Mouse (Mus musculus) midbrain, embryonic 13.5 days (tissue): ENCODE data around the gene Ehd2. TPM values are rescaled to one million over a fixed set of nuclear protein-coding genes. Genes with fewer than 3 reads are reported as not detected.

Experiments
- ATAC-seq: fragments of 200-750 bp; cut with Nextera tagmentation; 2 replicates; pipeline ENCODE4 v1.8.0; 2017; ENCODE audit warnings: mild to moderate bottlenecking, moderate TSS enrichment, moderate library complexity
- H3K27ac ChIP-seq: fragments of 300-500 bp; sonication (generic); 2 replicates; pipeline ENCODE4 v1.5.1; 2015; ENCODE audit warnings: inconsistent platforms, mild to moderate bottlenecking, moderate library complexity
- H3K27me3 ChIP-seq: fragments of 300-500 bp; sonication (generic); 2 replicates; pipeline ENCODE4 v1.6.1; 2015; ENCODE audit warnings: mild to moderate bottlenecking, inconsistent platforms
- H3K36me3 ChIP-seq: fragments of 300-500 bp; sonication (generic); 2 replicates; pipeline ENCODE4 v1.6.1; 2015; ENCODE audit warnings: mild to moderate bottlenecking, inconsistent platforms
- H3K4me1 ChIP-seq: fragments of 300-500 bp; sonication (generic); replicated peaks from 2 replicates; pipeline ENCODE4 v1.6.1; 2015; ENCODE audit warnings: inconsistent platforms
- H3K4me2 ChIP-seq: fragments of 300-500 bp; sonication (generic); replicated peaks from 2 replicates; pipeline ENCODE4 v1.6.1; 2015; ENCODE audit warnings: moderate library complexity, mild to moderate bottlenecking, inconsistent platforms
- H3K4me3 ChIP-seq: fragments of 300-500 bp; sonication (generic); replicated peaks from 2 replicates; pipeline ENCODE4 v1.5.1; 2015; ENCODE audit warnings: mild to moderate bottlenecking, inconsistent platforms
- H3K9ac ChIP-seq: fragments of 300-500 bp; sonication (generic); replicated peaks from 2 replicates; pipeline ENCODE4 v1.6.1; 2015; ENCODE audit warnings: mild to moderate bottlenecking, inconsistent platforms
- H3K9me3 ChIP-seq: fragments of 300-500 bp; sonication (generic); 2 replicates; pipeline ENCODE4 v1.6.1; 2016; ENCODE audit warnings: mild to moderate bottlenecking, inconsistent platforms
- WGBS: fragments of 180-500 bp; shearing (Covaris S2); methylation state at CpG from one replicate; pipeline ENCODE4 v1.1.7; 2015; 5-methylcytosine and 5-hydroxymethylcytosine counted together
- polyA plus RNA-seq: library from polyadenylated mRNA; unstranded; fragments of >200 nt; fragmentation: Nextera tagmentation; extraction: Ambion mirVana; gene quantifications from 2 replicates; pipeline ENCODE4 v1.2.1, GENCODE M21; 2015

Ehd2 gene
- polyA plus RNA-seq, 1 experiment from 2014 or later, result 4.7 TPM

DNA sequence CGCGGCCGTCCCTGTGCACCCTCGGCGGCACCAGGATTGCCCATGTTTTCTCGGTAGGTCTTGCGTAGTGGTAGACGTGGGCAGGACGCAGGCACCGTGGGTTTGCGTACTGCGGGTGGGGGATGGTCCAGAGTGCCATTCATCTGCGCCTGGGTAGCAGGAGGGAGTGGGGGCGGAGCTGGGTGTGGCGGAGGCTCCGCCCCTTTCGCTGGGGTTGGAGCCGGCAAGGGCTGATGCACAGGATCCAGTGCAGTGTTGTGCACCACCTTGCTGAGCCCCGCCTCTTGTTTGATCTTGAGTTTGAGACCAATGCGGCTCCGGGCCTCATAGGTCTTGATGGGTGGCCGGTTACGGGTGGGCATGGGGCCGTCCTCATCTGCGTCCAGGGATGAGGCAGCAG is 4.9 kb upstream of the Ehd2 start:
- Histone ChIP-seq H3K4me2 (no peak overlapping the region), H3K9me3 (no peaks in the 10 kb centered on the region), H3K4me1 (0 out of 2 replicates have a peak, but pooled peaks cover 3% of the 10 kb centered on the region), H3K27ac (no peak overlapping the region), H3K9ac (no peak overlapping the region), H3K27me3 (no peaks in the 10 kb centered on the region), H3K36me3 (peaks cover 70% of the 10 kb centered on the region), H3K4me3 (no peak overlapping the region)
- 64% methylated on average over 25 of the region's 25 CpGs for WGBS
- ATAC-seq, result peak; percentile 27; the same call in 1 of the 2 replicates

DNA sequence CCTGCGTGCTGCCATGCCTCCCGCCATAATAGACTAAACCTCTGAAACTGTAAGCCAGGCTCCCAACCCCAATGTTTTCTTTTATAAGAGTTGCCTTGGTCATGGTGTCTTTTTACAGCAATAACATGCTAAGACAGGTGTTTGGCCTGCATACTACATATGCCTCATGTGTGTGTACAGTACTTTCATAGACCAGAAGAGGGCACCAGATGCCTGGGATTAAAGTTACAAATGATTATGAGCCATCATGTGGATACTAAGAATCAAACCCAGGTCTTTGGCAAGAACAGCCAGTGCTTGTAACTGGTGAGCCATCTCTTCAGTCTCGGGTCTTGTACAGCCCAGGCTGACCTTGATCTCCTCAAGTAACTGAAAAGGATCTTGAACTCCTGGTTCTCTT is 2.3 kb upstream of the Ehd2 start:
- Histone ChIP-seq H3K27me3 (no peaks in the 10 kb centered on the region), H3K36me3 (peaks cover 47% of the 10 kb centered on the region), H3K4me2 (no peak overlapping the region), H3K27ac (no peak overlapping the region), H3K9ac (no peak overlapping the region), H3K4me3 (no peak overlapping the region), H3K9me3 (no peaks in the 10 kb centered on the region), H3K4me1 (0 out of 2 replicates have a peak, but pooled peaks cover 4% of the 10 kb centered on the region)
- 86% methylated on average over 3 of the region's 3 CpGs for WGBS
- no peak for ATAC-seq

DNA sequence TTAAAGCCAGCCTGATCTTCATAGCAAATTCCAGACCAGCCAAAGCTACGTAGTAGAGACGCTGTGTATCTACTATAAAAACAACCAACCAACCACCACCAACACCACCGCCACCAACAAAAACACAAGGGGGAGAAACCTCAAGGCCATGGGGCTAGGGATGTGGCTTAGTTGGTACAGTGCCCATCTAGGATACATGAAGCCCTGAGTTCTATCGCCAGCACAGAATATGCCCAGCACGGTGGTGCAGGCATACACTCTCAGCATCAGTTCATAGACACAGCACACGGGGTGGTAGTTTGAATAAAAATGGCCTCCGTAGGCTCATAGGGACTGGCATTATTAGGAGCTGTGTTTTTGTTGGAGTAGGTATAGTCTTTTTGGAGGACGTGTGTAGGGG is 955 bp upstream of the Ehd2 start:
- 88% methylated on average over 8 of the region's 8 CpGs for WGBS
- no peak overlapping the region for H3K4me2 ChIP-seq
- H3K9ac ChIP-seq, result no peak overlapping the region
- no peak for ATAC-seq
- 0 out of 2 replicates have a peak, but pooled peaks cover 4% of the 10 kb centered on the region for H3K4me1 ChIP-seq
- no peaks in the 10 kb centered on the region for H3K27me3 ChIP-seq
- H3K9me3 ChIP-seq, result no peaks in the 10 kb centered on the region
- H3K27ac ChIP-seq, result no peak overlapping the region
- no peak overlapping the region for H3K4me3 ChIP-seq
- peaks cover 36% of the 10 kb centered on the region for H3K36me3 ChIP-seq

DNA sequence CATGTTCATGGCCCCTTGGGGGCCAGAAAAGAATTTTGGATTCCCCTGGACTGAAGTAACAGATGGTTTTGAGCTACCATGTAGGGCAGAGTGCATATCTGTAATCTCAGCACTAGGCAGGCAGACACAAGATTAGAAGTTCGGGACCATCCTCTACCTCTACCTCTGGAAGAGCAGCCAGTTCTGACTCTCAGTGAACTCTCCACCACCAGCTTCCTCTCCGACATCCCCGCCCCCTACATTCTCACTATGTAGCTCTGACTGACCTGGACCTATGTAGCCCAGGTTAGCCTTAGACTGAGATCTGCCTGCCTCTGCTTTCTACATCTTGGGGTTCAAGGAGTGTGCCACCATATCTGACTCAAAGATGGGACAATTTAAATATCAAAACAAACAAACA is 878 bp downstream of the Ehd2 start:
- Histone ChIP-seq H3K4me1 (peaks cover 13% of the 10 kb centered on the region), H3K9me3 (no peaks in the 10 kb centered on the region)

DNA sequence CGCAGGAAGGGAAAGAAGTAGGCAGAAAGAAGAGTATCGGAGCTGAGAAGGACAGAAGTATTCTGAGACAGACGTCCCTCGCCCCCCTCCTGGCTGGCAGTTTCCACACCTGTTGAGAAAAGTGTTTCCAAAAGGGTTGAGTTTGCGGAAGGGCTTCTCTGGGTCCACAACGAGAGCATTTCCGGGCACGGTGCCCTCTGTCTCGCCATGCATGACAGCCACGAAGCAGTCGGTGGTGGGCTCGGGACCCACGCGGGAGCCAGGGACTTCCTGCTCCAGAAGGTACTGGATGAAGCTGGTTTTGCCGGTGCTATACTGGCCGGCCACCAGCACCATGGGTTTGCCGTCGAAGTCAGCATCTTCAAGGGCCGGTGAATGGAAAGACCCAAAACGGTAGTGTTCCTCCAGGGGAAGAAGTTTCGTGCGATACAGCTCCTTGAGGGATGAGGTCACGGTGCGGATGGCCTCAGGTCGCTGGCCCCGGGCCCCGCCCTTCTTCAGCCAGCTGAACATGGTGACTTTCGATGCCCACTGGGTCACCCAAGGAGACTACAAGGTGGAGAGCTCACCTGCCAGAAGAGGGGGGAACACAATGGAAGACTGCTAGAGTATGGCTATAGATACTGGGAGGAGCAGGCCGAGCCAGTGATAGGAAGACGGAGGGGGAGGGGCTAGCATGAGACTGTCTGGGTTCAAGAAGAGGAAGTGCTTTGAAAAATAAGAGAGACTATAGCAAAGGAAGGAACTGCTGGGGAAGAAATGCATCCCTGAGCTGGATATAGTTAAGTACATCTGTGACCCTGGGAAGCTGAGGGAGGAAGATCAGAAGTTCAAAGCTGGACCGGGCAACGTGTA is 3.3 kb downstream of the Ehd2 start:
- ATAC-seq, result no peak
- no peaks in the 10 kb centered on the region for H3K9me3 ChIP-seq
- no peak overlapping the region for H3K4me2 ChIP-seq
- no peak overlapping the region for H3K27ac ChIP-seq
- peaks cover 13% of the 10 kb centered on the region for H3K4me1 ChIP-seq
- WGBS, result 87% methylated on average over 32 of the region's 32 CpGs
- H3K27me3 ChIP-seq, result no peaks in the 10 kb centered on the region
- H3K36me3 ChIP-seq, result no peaks in the 10 kb centered on the region
- no peak overlapping the region for H3K9ac ChIP-seq
- no peak overlapping the region for H3K4me3 ChIP-seq

More for the DNA sequence above, 878 bp downstream of the Ehd2 start:
- Histone ChIP-seq H3K4me2 (no peak overlapping the region), H3K27ac (no peak overlapping the region), H3K4me3 (no peak overlapping the region), H3K36me3 (peaks cover 17% of the 10 kb centered on the region), H3K9ac (no peak overlapping the region), H3K27me3 (no peaks in the 10 kb centered on the region)
- no peak for ATAC-seq
- WGBS, result 69% methylated on average over 3 of the region's 3 CpGs

DNA sequence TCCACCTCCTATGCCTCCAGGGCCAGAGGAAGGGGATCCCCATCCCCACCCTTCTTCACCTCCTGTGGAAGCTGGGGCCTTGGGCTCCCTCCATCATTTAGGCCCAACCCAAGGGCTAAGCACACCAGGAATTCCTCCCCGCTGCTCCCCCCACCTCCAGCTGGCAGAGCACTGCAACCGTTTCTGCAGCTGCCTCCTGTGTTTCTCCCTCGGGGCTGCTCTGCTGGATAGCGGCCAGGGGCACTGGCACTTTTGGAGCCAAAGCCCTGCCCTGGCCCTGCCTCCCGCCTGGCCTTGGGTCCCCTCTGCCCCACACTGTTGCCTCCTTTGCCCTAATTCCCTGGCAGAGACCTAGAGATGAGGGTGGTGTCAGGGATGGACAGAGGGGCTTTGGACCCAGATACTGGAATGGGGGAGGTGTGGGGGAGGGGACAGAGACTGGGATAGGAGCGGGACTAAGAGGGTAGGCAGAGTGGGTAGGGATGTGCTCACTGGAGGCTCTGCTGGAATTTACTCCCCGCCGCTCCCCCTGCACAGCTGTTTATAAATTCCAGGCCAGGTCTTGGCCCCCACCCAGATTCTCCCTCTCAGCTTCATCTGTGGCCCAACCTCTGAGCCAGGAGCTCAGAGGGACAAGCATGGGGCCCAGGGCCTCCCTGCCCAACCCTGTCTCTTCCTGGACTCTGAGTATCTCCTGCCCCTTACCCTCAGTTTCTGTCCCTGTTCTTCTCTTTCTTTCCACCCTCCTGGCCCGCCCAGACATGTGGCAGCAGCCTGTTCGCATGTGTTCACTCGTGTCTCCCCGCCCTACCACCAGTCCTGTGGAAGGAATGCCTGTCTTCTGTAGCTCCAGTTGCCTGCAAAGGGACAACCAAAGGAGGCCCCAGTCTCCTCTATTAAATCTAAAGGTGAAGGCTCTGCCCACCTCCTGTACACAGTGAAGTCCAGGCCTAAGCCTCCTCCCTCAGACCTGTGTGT is 4.8 kb downstream of the Ehd2 start:
- no peaks in the 10 kb centered on the region for H3K9me3 ChIP-seq
- no peak overlapping the region for H3K4me2 ChIP-seq
- no peaks in the 10 kb centered on the region for H3K27me3 ChIP-seq
- H3K36me3 ChIP-seq, result no peaks in the 10 kb centered on the region
- peaks cover 13% of the 10 kb centered on the region for H3K4me1 ChIP-seq
- WGBS, result 34% methylated on average over 12 of the region's 12 CpGs
- ATAC-seq, result peak; percentile 40; the same call in 1 of the 2 replicates
- H3K27ac ChIP-seq, result peak overlapping the region; percentile 30; the same call in 1 of the 2 replicates
- H3K4me3 ChIP-seq, result no peak overlapping the region
- H3K9ac ChIP-seq, result peak overlapping the region; percentile 19; the same call in 1 of the 2 replicates

DNA sequence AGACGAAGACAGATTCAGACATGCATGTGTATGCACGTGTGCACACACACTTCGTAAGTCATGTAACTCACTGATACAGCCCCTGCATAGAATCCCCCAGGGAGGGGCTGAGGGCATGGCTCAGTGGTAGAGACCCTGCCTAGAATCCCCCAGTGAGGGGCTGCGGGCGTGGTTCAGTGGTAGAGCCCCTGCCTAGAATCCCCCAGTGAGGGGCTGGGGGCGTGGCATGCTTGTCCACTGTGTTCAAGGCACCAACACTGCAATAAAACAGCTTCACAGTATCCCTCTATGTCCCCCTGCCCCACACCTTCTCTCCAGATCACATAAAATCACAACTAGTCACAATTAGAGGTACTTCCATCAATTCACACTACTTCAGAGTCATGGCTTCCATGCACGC is 5.6 kb downstream of the Ehd2 start:
- H3K27ac ChIP-seq, result no peak overlapping the region
- WGBS, result 85% methylated on average over 7 of the region's 7 CpGs
- no peaks in the 10 kb centered on the region for H3K36me3 ChIP-seq
- ATAC-seq, result peak; percentile 12; the same call in 1 of the 2 replicates
- H3K4me1 ChIP-seq, result peaks cover 10% of the 10 kb centered on the region
- no peaks in the 10 kb centered on the region for H3K27me3 ChIP-seq
- no peak overlapping the region; the same call in 1 of the 2 replicates for H3K9ac ChIP-seq
- no peaks in the 10 kb centered on the region for H3K9me3 ChIP-seq
- no peak overlapping the region for H3K4me3 ChIP-seq
- H3K4me2 ChIP-seq, result no peak overlapping the region

- 70% methylated on average over 4 of the region's 4 CpGs for WGBS
- ATAC-seq, result no peak
- Histone ChIP-seq H3K9me3 (no peaks in the 10 kb centered on the region), H3K9ac (no peak overlapping the region), H3K27ac (no peak overlapping the region), H3K4me2 (no peak overlapping the region), H3K36me3 (no peaks in the 10 kb centered on the region), H3K4me3 (no peak overlapping the region), H3K27me3 (no peaks in the 10 kb centered on the region), H3K4me1 (peaks cover 10% of the 10 kb centered on the region)
These were observed 6.1 kb downstream of the Ehd2 start for GRCm38 (mm10) chr7:15961239-15961638.

DNA sequence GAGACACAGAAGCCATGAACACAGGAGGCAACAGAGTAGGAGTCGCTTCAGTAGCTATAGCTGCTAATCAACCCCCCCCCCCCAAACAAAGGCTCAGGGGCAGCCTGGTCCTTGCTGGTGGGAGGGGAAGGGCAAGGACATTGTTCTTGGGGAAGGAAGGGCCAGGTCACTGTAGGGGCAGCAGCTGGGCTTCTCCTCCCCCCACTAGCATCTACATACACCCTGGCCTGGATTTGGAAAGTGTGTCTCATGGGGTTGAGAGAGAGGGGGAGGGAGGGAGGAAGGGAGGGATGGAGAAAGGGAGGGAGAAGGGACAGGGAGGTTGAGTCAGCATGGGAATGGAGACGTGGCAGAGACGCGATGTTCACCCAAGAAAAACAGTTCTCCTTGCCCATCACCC is 6.7 kb downstream of the Ehd2 start:
- no peak overlapping the region for H3K4me2 ChIP-seq
- H3K4me3 ChIP-seq, result no peak overlapping the region
- H3K9me3 ChIP-seq, result no peaks in the 10 kb centered on the region
- no peaks in the 10 kb centered on the region for H3K36me3 ChIP-seq
- no peak for ATAC-seq
- 40% methylated on average over 4 of the region's 4 CpGs for WGBS
- H3K27me3 ChIP-seq, result 0 out of 2 replicates have a peak, but pooled peaks cover 1% of the 10 kb centered on the region
- H3K9ac ChIP-seq, result no peak overlapping the region
- peaks cover 10% of the 10 kb centered on the region for H3K4me1 ChIP-seq
- H3K27ac ChIP-seq, result no peak overlapping the region

GRCm38 (mm10) chr7:15956143-15956542 is 11.2 kb downstream of the Ehd2 start:
- Histone ChIP-seq H3K9me3 (0 out of 2 replicates have a peak, but pooled peaks cover 4% of the 10 kb centered on the region), H3K36me3 (no peaks in the 10 kb centered on the region), H3K9ac (no peak overlapping the region), H3K4me2 (no peak overlapping the region), H3K27me3 (peaks cover 8% of the 10 kb centered on the region; the same call in 1 of the 2 replicates), H3K4me1 (peaks cover 7% of the 10 kb centered on the region; the same call in 1 of the 2 replicates), H3K4me3 (no peak overlapping the region), H3K27ac (no peak overlapping the region)
- WGBS, result 72% methylated on average over 5 of the region's 5 CpGs
- ATAC-seq, result no peak

GRCm38 (mm10) chr7:15955509-15955908 is 11.9 kb downstream of the Ehd2 start:
- Histone ChIP-seq H3K27me3 (peaks cover 8% of the 10 kb centered on the region; the same call in 1 of the 2 replicates), H3K4me2 (peak overlapping the region; percentile 44), H3K4me1 (peaks cover 7% of the 10 kb centered on the region; the same call in 1 of the 2 replicates), H3K27ac (no peak overlapping the region), H3K9me3 (0 out of 2 replicates have a peak, but pooled peaks cover 4% of the 10 kb centered on the region), H3K36me3 (no peaks in the 10 kb centered on the region), H3K4me3 (peak overlapping the region; percentile 25), H3K9ac (0 out of 2 replicates have a peak overlapping the region, but pooled peaks have one; percentile 36)
- WGBS, result 18% methylated on average over 7 of the region's 7 CpGs
- no peak for ATAC-seq
